Mouse (Mus musculus) embryonic facial prominence, embryonic 13.5 days (tissue): Measurements from ENCODE around the gene Plxnb1. TPM values are rescaled to one million over a fixed set of nuclear protein-coding genes. Genes with fewer than 3 reads are reported as not detected.

ENCODE experiments used
- polyA plus RNA-seq: library from polyadenylated mRNA; unstranded; fragments of >200 nt; fragmentation: Nextera tagmentation; extraction: Ambion mirVana; gene quantifications from 2 replicates; pipeline ENCODE4 v1.2.1, GENCODE M21; 2015

Plxnb1 gene
- polyA plus RNA-seq, 1 experiment from 2014 or later = 13.1 TPM

Other genes starting within 250 kb of the Plxnb1 start
- 20.4 and 22.7 TPM in 2 replicates for gene Slc26a6, start 242.1 kb upstream of the Plxnb1 start, polyA plus RNA-seq
- gene Tmem89, start 180.8 kb upstream of the Plxnb1 start, polyA plus RNA-seq = not detected in 2 replicates
- 422 and 457 TPM in 2 replicates for gene Uqcrc1, start 158.8 kb upstream of the Plxnb1 start, polyA plus RNA-seq
- 24.6 and 26.0 TPM in 2 replicates for gene Col7a1, start 141.8 kb upstream of the Plxnb1 start, polyA plus RNA-seq
- 0.30 and 0.83 TPM in 2 replicates for gene Ucn2, start 109.4 kb upstream of the Plxnb1 start, polyA plus RNA-seq
- gene Pfkfb4, start 103.6 kb upstream of the Plxnb1 start, polyA plus RNA-seq = 17.1 and 19.0 TPM in 2 replicates
- gene Shisa5, start 56.8 kb upstream of the Plxnb1 start, polyA plus RNA-seq = 65.4 and 76.0 TPM in 2 replicates
- 13.3 and 13.7 TPM in 2 replicates for gene Trex1, start 35.7 kb upstream of the Plxnb1 start, polyA plus RNA-seq
- 26.8 and 29.6 TPM in 2 replicates for gene Atrip, start 21.3 kb upstream of the Plxnb1 start, polyA plus RNA-seq
- gene Ccdc51, start 12.9 kb upstream of the Plxnb1 start, polyA plus RNA-seq = 14.1 and 14.6 TPM in 2 replicates
- 686 and 706 TPM in 2 replicates for gene Tma7, start 12.8 kb upstream of the Plxnb1 start, polyA plus RNA-seq
- gene Fbxw21, start 66.7 kb downstream of the Plxnb1 start, polyA plus RNA-seq = not detected in 2 replicates
- not detected in 2 replicates for gene Fbxw13, start 100.6 kb downstream of the Plxnb1 start, polyA plus RNA-seq
- gene Fbxw20, start 139.4 kb downstream of the Plxnb1 start, polyA plus RNA-seq = not detected in 2 replicates
- gene Fbxw14, start 192.3 kb downstream of the Plxnb1 start, polyA plus RNA-seq = not detected in 2 replicates
- not detected in 2 replicates for gene Fbxw28, start 244.3 kb downstream of the Plxnb1 start, polyA plus RNA-seq